Mouse (Mus musculus) kidney, postnatal 25 days (tissue): ENCODE measurements around the gene Atrnl1.
A peak's percentile ranks its signal among the peaks of the same experiment; 100 is the strongest.

ENCODE experiments used
- DNase-seq, 2 experiments: peaks; one replicate each; pipeline ENCODE4 v3.0.0; 2021; ENCODE audit warnings: mixed read lengths in 2 of 2

Gene Atrnl1

DNA sequence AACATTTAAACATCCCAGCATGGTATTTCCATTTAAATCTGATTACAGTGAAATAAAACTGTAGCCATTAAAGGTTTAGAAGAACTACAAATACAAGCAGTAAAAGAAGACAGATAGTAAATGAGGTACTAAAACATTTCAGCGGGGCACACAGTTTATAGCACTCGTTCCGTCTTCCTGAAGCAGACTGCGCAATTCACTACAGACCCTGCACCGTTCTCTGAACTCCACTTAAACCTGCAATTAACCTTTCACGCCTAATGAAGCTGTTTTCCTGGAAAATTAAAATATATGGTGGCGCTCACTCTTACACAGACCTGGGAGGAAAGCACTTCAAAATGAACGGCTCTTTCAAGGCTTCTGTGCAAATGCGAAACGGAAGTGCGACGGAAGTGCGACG, 514.2 kb downstream of the Atrnl1 start:
- no peak for DNase-seq

GRCm38 (mm10) chr19:58131896-58132295, 521.1 kb downstream of the Atrnl1 start:
- no peak for DNase-seq

DNA sequence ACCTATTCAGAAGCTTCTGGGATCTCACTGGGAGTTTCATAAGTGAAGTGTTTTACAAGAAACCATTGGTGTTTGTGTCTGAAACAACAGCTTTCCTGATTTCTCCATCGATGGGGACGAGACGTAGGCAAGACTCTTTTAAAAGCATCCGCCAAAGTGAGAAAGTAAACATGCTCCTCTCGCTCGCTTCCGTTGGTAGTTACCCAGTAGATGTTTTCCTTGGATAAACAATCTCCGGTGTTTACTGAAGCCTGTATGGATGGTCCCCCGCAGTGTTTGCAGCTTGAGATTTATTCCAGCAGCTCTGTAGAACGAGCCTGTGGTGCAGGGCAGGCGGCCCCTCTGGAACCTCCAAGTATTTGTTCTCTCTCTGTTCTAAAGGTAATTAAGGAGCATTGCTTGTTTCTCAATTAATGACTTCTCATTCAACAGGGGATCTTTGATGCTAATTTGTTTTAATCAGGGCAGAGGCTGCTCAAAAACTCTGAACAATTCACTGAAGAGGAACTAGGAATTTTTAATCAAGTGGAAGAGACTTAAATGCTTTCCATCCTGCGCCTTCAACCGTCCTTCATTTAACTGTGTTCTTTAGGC, 529.5 kb downstream of the Atrnl1 start:
- DNase-seq = no peak

GRCm38 (mm10) chr19:58143853-58144454, 533.1 kb downstream of the Atrnl1 start:
- no peak for DNase-seq

GRCm38 (mm10) chr19:58145521-58145920, 534.7 kb downstream of the Atrnl1 start:
- DNase-seq = no peak

GRCm38 (mm10) chr19:58151257-58151656, 540.4 kb downstream of the Atrnl1 start:
- DNase-seq = no peak

DNA sequence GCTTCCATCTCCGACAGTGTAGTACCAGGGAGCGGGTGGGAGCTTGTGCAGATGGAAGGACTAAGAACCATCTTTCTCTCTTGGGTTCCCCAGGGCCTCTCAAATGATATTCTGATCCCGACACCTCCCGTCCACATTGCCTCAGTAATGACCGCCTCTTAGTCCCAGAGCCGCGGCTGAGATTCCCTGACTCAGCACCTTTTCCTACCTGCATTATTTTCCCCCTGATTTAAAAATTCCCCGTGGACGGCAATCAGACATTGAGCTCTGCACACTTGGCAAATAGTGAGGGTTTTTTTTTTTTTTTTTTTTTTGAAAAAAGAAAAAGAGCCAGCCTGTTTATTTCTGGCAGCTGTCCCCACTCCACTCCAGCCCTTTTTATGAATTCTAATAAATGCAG, 550.7 kb downstream of the Atrnl1 start:
- DNase-seq = no peak

DNA sequence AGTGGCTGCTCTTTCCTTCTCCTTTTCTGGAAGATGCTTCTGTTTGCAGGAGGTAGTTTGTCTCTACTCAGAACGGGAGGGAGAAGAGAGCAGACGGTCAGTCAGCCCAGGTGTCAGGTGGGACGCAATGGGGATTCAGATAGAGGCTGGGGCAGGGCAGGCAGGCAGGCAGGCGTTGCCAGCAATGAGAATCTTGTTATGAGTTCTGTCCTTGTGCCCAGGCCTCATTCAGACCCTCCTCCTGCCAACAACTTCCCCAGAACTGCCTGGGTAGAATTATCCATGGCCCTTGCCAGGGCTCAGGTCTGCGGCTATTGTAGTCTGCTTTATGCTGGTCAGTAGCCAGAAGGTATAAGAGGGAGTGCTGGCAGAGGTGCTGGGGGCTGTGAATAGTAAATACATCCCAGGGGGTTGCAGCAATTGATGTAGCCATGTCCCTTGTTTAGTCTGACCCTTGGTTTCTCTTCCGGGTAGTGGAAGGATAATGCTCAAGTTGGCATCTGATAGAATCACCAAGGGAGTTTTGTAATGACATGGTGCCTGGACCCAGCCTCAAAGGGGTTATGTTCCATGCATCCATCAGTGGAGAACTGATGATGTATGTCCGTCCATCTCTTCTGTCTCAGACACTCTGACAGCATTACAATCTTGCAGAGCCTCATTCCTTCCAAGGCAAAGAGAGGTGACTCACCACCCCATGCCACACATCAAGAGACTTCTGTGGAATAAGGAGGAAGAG, 554.2 kb downstream of the Atrnl1 start:
- no peak for DNase-seq

- DNase-seq = peak in 1 of 2 experiments; percentile 6
Observed at GRCm38 (mm10) chr19:58165635-58166015, 554.8 kb downstream of the Atrnl1 start.

DNA sequence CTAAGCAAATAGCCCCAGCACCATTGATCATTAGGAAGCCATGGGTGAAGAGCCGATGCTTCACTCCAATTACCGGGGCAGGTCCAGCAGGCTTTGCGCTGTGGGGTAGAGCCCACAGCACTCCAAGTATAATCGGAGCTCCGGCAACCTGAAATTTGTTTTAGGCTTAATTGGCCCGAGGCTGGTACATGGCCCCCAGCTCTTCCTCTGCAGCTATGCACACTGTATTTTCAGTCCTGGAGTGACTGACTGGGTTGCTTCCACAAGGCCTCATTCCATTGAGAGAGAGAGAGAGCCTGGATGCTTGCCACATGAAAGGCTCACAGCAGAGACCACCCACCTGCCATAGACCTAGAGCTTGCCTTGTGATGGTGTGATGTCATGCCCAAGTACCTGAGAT, 555.3 kb downstream of the Atrnl1 start:
- DNase-seq = no peak

DNA sequence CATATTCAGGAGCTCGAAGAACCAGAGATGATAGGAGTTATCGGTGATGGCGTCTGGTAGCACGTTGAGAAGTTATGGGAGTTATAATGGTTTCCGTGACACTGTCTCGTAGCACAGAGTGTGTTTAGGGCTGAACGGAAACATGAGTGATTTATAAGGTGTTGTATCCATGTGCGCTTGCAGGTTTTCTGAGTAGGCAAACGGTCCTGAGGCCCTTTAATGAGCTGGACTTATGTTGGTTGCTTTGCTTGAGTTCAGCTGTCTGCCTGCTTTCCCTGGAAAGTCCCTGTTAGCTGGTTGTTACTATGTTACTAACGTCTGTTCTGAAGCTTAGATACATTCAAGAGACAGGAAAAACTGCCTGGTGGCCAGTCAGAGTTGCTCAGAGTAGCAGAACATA, 567.6 kb downstream of the Atrnl1 start:
- DNase-seq = no peak

GRCm38 (mm10) chr19:58180773-58181172, 569.9 kb downstream of the Atrnl1 start:
- no peak for DNase-seq
